Mouse (Mus musculus) frontal cortex, adult 2 months (tissue): Measurements from ENCODE around the gene Ankrd39. TPM values are rescaled to one million over a fixed set of nuclear protein-coding genes. Genes with fewer than 3 reads are reported as not detected.
"Not testable (repeated sequence)": the region's sequence is repeated elsewhere in the genome, so short reads cannot be mapped to it uniquely, and the experiment has no call there.

Experiments used
- DNase-seq, 2 experiments: peaks; one replicate each; pipeline ENCODE4 v3.0.0; 2022; ENCODE audit warnings: low spot score in 1 of 2; ENCODE audit errors: extremely low spot score in 1 of 2
- polyA plus RNA-seq: library from polyadenylated mRNA; depleted of rRNA; stranded (reverse); fragments of >200 nt; gene quantifications from 2 replicates; pipeline ENCODE4 v1.2.3, GENCODE M21; 2012

Gene Ankrd39
- polyA plus RNA-seq, 1 experiment = 17.7 TPM

DNA sequence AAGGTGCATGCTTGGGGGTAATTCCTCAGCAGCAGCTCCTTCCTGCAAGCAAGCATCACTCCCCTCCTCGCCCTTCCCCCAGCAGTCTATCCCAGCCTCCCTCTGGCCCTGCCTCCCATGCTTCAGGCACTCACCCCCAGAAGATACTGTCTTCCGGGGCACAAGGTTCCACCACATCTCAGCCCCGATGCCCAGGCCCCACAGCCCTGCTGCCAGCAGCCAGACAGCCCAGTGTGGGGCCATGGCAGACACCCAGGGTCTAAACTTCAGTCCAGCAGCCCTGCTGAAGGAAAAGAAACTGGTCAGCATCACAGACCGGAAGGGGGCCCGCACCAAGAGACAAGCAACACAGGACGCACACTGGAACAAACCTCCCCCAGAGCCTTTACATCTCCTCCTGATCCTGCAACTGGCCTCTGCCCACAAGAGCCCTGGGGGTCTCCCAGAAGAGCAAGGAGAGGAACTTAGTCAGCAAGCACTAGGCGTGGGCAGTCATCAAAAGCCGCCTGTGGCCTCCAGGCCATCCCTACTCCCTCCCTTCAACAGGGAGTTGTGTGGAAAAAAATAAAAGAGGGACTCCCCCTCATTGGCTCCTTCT is 8.7 kb upstream of the Ankrd39 start:
- DNase-seq = peak in 1 of 2 experiments; percentile 16

DNA sequence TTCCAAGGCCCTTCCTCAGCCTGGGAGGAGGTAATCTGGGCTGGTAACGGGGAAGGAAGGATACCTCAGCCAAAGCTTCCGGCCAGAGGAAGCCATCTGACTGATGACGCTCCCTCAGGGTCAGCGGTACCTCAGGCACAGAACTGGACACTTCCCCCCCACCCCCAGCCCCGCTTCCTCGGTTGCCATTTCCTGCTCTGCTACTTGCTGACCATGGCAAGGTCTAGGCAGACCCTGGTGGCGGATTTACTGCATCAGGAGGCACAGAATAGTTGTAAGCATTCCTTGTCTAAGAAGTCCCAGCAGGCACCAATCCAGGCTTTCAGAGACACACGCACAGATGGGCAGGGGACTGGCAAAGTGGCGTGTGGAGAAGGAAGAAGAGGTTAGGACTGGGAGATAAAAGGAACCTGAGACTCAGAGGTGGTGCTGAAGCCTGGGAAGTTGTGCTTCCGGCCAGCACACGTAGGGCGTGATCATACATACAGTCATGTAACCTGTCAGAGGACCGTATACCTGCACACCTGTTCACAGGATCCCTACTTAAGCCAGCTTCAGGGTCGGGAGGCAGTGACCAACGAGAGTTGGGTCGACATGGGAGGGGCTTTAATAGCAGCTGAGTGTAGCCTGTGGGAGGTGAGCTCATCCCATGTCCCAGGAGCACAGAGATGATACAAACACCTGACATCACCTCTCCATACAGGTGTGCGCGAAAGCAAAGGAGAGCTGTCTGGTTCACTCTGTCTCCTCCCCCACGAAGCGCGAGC is 7.6 kb upstream of the Ankrd39 start:
- DNase-seq = no peak

GRCm38 (mm10) chr1:36552506-36552905 is 5.3 kb upstream of the Ankrd39 start:
- DNase-seq = no peak

- no peak for DNase-seq
Measured at GRCm38 (mm10) chr1:36551904-36552303, 4.7 kb upstream of the Ankrd39 start.

- no peak for DNase-seq
Measured at GRCm38 (mm10) chr1:36550075-36550863, 3.0 kb upstream of the Ankrd39 start.

DNA sequence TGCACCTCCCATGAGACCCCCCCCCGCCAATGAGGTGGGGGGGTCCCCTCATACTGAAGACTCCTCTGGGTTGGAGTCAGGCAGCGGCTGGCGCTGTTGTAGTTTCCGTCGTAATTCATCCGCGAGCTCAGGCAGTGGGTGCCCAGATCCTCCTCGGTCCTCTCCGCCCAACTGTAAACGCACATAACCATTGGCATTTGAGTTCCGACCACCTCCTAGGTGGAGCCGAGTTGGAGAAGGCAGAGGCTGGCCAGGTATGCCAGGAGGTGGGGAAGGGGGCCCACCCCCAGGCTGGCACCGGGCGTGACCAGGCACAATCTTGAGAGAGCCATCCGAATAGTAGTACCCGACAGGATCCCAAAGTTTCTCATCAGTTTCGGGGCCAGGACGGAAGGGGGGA is 2.2 kb upstream of the Ankrd39 start:
- DNase-seq = no peak

DNA sequence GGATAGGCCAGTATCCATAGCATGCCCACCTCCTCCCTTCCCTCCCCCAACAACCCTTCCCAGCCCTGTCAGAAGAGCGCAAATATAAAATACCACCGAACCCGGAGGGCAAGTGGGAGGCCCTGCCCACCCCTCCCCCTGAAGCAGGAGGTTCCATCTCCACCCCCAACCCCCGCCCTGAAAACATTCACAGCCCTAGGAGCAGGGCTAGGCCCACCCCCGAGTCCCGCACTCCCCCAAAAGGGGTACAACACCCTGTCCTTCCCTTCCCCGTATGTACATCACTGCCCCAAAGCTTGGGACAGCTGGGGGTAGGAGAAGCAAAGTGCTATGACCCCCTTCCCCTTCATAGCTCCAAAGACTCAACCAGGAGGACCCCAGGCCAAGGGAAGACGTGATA is 1.5 kb upstream of the Ankrd39 start:
- no peak for DNase-seq

GRCm38 (mm10) chr1:36547981-36548598 is 845 bp upstream of the Ankrd39 start:
- peak in 1 of 2 experiments; percentile 36 for DNase-seq

GRCm38 (mm10) chr1:36545845-36546600 is 1.2 kb downstream of the Ankrd39 start:
- peak in 1 of 2 experiments; percentile 28 for DNase-seq

GRCm38 (mm10) chr1:36545382-36545781 is 1.9 kb downstream of the Ankrd39 start:
- DNase-seq = no peak

GRCm38 (mm10) chr1:36542925-36543324 is 4.3 kb downstream of the Ankrd39 start:
- no peak for DNase-seq

DNA sequence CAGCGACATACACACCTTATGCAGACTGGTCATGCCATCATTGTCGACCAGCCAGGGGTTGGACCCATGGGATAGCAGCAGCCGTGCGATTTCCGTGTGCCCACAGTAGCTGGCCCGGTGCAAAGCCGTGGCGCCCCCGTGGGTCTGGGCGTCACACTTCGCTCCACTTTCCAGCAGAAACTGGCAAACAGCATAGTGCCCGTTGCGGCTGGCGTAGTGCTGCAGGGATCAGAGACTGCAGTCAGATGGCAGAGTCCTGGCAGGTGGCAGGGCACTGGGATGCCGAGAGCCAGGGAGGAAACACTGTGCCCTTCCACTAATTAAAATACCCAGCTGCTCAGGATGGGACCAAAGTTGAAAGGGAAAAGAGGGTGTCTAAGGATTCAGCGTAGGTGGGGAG is 5.4 kb downstream of the Ankrd39 start:
- DNase-seq = no peak

GRCm38 (mm10) chr1:36540807-36541206 is 6.4 kb downstream of the Ankrd39 start:
- DNase-seq = no peak

DNA sequence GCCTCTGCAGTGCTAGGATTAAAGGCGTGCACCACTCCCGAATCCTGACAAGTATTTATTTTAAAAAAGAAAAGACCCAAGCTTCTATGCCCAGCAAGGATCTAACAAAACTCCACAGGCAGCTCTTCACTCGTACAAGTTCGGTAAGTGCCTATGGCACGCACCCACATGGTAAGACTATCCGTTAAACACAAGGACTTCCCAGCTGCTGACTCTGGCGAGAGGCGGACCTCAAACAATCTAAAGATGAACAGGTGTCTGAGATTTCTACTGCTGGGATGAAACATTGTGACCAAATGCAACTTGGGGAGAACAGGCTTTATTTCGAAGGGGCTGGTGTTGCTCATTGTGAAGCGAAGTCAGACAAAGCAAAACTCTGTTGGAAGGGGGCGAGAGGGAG is 7.1 kb downstream of the Ankrd39 start:
- DNase-seq = no peak

- DNase-seq = no peak
Measured at GRCm38 (mm10) chr1:36539186-36539585, 8.1 kb downstream of the Ankrd39 start, which contains the start of gene Gm42417. Gm42417 (minus strand) TSS chr1:36539429.

DNA sequence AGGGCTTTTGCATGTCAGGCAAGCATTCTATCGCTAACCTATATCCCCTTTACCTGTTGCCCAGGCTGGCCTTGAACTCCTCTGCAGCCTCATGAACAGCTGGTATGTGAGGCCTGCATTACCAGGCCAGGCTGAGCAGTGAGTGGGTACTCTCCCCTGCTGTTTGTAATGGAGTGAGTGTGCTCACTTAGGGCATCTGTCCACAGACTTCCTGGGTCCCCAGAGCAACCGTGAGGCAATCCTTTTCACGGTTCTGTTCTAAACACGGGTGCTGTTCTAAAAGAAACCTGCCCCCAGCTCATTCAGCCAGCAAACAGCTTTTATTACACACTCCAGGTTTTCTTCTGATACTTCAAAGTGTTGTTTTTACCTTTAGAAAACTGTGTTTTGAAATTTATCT is 8.5 kb downstream of the Ankrd39 start:
- no peak for DNase-seq

GRCm38 (mm10) chr1:36536783-36537182 is 10.5 kb downstream of the Ankrd39 start, which contains the start of gene Ankrd23:
Ankrd23 (minus strand) TSS chr1:36536883.
- not testable (repeated sequence) for DNase-seq

GRCm38 (mm10) chr1:36536397-36536728 is 10.9 kb downstream of the Ankrd39 start:
- DNase-seq = no peak

- DNase-seq = peak in 1 of 2 experiments; percentile 20
Measured at GRCm38 (mm10) chr1:36535477-36536396, 11.5 kb downstream of the Ankrd39 start.
